Mouse (Mus musculus): Measurements from ENCODE around the gene Ttc38. TPM values are rescaled to one million over a fixed set of nuclear protein-coding genes. Genes with fewer than 3 reads are reported as not detected.
"Not testable (repeated sequence)": the region's sequence is repeated elsewhere in the genome, so short reads cannot be mapped to it uniquely, and the experiment has no call there.

The Ttc38 gene
- total RNA-seq, 4 experiments from 2014 or later = 19.6 to 26.5 (median 23.1) TPM

DNA sequence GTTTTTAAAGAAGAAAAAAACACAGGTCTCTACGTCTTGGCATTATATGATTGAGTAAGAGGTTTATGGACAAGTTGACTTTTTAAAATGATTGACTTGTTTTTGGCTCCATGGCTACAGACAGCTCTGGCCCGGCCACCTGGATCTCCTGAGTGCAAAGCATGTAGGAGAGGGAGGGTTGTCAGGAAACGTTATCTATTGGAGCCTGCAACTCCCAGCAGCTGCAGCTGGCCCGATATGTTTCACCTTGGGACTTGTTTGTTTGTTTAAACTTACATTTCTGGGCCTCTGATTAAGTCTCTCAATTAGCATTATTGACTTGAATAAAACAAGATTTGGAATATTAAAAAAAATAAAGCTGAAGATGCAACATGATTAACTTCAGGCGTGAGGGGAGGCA is 5.4 kb upstream of the Ttc38 start:
- DNase-seq = no peak

DNA sequence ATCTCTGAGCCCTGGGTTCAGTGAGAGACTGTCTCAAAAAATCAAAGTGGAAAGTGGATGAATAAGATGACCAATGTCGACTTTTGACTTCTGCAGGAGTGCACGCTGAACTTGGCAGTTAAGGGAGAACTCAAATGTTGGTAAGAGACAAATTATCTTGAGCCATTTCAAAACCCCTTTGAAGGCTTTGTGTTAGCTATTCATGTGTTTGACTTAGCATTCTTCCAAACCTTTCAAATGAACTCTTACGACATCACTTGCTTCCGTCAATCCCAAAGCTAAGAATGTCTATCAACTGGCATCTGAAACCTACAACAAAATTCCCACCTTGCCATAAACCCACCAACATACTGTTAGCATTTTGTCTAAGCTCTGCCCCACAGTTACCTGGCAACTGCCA is 4.0 kb upstream of the Ttc38 start:
- DNase-seq = no peak

DNA sequence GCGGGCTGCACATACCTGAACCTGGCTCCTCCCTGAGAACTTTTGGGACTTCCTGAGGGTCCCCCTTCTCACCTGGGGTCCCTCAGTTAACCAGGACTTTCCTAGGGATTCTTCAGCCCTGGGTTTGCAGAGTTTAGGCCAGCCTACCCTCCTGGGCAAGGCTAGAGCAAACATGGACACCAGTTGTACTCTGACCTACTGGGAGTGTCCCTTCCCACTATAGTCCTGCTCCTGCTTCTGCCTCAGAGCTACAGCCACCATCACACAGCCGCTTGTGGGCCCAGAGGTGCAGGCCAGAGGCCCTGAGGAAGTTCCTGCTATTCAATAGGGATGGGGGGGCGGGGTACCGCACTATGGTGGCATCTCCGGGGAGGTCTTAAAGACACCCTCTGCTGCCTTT is 2.6 kb upstream of the Ttc38 start:
- no peak for DNase-seq

DNA sequence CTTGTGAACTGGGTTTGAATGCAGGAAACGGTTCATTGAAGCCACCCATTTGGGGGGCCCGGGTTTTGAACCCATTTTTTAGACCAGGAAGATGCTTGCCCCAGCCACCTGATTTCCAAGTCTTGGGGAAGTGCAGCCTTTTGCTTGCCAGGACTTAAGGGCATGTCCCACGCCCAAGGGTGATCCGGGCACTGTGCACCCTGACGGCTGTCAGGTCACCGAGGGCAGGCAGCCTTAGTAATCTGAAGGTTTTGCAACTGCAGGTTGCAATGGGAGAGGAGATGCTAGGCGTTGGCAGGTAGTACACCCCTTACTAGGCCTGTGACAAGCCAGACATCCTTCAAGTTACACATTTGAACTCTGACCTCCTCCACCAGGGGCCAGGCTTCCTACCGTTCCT is 493 bp downstream of the Ttc38 start:
- no peak for DNase-seq

DNA sequence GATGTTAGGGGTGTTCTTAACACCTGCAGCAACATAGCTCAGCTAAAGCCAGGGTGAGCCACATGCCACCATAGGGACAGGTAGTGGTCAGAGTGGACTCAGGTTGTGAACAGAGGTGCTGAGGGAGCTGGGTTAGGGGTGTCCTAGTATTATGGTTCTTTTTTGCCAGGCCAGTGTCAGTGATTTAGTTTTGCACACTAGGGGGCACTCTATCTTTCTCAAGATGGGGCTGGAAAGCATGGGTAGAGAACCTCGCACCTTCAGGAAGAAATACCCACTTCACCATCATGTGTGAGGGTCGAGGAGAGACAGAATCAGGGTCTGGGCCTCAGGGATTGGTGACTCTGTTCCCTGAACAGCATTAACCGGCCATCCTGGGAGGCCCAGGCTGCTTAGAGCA is 3.2 kb downstream of the Ttc38 start:
- DNase-seq = no peak

DNA sequence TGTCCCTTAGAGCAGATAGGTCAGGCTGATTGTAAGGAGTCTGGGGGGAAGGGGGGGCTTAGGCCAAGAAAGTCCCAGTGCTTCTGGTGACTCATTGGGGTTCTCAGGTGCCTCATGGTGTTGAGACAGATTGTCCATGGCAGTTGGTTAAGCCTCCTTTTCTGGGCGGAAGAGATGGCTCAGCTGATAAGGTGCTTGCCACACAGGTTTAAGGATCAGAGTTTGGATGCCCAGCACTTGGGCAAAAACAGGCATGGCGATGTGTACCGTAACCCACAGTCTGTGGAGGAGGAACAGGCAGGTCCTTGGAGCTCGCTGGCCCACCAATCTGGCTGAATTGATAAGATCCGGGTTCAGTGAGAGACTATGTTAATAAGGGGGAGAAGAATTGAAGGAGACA is 4.8 kb downstream of the Ttc38 start:
- no peak for DNase-seq

DNA sequence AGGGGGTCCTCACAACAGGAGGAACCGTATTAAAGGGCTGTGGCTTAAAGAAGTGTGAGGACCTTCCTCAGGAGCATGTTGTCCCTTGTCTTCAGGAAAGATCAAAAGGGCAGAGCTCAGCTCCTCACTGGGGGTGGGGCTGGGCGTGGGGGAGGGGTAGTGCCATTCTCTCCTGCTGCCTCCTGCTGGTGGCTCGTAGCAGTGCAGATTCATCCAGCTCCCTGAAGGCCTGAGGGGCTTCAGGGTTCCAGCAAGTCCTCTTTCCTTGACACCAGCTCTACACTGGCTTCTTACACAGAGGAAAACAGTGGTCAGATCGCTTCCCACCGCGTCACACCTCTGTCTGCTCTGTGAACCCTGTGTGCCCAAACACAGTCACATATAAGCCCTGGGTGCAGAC is 8.9 kb downstream of the Ttc38 start:
- DNase-seq = no peak

DNA sequence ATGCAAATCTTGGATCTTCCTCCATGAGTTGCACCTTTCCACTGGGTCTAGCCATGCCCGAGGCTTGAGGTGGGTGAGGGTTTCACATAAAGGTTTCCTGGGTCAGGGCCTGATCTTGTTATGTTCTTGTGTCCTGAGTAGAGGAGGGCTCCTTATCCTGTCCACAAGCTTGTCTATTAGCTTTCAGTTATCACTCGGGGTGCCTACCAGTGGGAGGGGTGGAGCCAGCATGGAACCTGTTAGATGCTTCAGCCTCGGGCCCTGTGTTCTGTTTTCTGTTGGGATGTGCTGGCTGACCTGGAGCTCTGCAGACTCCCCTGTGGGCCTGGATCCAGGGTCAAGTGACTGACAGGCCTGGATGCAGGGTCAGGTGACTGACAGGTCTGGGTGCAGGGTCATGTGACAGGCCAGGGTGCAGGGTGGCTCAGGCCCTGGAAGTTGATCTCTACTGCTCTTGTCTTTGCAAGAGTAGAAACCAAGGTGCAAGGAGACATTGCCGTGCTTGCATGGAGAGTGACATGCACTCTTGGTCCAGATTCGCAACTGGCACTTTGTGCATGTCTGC is 9.8 kb downstream of the Ttc38 start:
- no peak for DNase-seq

DNA sequence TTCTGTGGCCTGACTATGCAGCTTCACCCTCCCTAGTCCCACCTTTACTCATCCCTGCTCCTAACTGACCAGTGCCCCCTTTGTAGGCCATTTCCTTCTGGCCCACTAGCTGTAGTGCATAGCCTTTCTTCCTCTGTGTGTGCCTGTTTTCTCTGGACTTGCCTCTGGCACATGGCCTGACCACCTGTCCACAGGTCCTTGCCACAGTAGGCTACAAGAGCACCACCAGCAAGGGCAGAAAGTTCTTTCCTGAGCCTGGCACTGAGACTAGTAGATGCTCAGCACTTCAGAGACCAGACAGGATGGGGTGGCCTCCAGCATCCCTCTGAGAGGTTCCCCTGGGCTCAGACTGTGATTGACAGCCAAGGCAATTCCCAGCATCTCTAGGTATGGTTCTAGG is 13.0 kb downstream of the Ttc38 start:
- no peak for DNase-seq

DNA sequence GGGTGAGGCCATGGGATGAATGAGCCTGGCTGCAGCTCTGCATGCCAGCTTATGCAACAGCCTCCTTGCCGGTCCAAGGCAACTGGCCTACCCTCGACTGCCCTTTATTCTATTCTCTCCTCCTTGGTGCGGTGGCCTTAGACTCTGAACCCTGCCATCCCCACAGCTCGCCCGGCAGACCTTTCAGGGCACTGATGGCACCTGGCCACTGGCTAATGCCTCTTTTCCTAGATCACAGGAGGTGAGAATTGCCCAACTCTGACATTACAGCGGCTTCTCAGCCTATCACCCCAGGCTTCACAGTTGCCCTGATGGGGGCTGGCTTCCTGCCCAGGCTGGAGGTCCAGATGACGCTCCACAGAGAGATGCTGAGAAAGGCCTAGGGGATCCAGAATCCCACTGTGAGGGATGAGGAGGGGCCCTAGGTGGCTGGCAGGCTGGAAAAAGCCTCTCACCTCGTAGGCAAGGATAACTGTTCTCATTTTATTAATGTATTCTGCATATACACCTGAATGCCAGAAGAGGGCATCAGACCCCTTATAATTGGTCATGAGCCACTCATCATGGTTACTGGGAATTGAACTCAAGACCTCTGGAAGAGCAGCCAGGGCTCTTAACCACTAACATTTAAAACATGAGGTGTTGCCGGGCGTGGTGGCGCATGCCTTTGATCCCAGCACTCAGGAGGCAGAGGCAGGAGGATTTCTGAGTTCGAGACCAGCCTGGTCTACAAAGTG is 19.7 kb downstream of the Ttc38 start:
- DNase-seq = no peak

DNA sequence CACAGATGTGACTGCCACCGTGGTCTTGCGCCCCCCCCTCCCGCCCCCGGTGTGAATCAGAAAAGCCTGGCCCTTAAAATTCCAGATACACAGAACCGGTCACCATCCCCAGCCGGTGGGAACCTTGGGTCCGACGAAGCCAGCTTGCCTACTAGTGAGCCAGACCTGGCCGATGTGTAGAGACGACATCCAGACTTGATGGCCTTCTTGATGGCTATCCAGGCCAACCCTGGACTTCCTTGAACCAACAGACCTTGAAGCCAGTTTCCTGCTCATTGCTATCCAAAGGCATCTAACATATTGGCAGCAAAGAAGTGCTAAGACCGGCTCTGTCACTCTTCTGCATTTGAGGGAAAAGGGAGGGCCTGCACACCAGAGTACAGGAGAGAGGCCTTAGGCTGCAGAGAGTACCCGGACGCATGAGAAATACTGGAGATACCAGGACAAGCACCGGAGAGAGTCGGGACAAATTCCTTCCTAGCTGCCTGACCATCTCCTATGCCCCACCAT is 26.9 kb downstream of the Ttc38 start:
- no peak for DNase-seq

DNA sequence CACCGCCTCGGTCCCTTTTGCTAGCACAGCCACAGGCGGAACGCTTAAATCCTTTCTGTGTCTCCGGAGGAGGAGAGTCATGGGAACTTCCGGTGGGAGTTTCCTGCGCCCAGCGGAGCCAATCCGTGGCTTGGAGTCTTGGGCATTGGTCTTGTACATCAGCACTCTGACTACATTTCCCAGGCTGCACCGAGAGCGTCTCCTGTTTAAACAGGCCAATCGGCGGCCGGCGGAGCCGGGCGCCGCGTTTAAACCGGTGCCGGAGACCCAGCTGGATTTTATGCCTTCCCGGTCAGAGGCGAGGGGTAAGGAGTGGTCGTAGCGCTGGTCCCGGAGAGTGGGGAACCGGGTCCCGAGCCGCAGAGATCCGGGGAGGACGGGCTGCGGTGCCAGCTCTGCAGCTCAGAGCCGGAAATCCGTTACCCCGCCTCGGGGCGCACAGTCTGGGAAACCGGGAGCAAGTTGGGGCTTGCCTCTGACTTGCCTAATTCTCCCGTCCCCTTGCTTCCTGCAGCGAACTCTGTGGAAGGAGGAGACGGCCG is 27.5 kb downstream of the Ttc38 start, which contains the start of gene Gtse1:
Gtse1 (plus strand) TSS at position 256 of the 542 bp plus-strand sequence.
- peak; percentile 94 for DNase-seq

DNA sequence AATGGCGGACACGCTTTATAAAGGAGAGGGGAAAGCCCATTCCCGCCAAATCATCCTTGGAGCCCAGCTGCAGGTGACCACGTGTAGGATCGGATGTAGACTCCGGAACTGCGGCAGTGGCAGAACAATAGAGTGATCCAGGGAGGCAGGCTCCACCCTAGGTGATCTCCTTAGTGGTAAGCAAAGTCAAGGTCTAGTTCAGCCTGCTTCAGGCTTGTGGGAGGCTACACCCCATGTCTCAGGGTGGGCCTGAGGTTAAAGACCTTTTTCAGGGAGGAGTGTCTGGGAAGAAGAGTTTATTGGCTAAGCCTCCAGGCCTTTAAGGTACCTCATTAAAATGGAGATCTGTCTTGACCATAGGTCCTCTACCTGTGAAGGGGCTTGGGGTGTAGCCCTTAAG is 33.8 kb downstream of the Ttc38 start:
- not testable (repeated sequence) for DNase-seq

DNA sequence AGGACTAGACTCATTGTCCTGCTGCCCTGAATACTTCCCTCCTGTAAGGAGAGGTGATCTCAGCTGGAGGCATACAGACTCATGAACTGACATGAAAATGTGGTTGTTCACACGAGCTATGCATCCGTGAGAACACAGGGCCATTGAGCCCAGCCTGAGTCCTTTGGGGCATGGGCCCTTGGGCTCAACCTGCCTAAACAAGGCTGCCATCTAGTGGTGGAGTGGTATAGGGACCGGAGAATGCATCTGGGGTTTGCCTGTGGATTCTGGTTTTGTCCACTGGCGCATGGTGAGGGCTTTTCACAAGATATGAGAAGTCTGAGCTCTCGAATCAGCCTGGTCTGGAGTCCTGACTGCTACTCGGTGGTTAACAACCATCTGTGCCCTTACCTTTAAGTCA is 35.6 kb downstream of the Ttc38 start:
- peak; percentile 50 for DNase-seq

DNA sequence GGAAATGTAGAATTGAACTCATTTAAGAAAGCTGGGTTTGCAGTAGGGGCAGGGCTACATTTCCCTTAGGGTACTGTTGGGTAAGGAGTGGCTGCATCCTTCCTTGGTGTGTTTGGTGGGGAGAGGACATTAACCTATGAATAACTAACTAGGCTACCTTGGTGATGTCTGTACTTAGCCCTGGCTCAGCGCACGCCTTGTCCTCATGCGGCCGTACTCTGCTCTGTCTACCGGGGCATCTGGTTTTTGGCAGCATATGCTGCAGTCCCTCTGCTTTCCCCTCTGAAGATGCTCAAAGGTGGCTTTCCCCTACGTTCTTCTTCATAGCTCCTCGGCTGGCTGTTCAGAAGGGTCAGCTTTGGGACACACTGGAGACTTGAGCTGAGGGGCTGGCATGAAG is 45.2 kb downstream of the Ttc38 start:
- DNase-seq = no peak

DNA sequence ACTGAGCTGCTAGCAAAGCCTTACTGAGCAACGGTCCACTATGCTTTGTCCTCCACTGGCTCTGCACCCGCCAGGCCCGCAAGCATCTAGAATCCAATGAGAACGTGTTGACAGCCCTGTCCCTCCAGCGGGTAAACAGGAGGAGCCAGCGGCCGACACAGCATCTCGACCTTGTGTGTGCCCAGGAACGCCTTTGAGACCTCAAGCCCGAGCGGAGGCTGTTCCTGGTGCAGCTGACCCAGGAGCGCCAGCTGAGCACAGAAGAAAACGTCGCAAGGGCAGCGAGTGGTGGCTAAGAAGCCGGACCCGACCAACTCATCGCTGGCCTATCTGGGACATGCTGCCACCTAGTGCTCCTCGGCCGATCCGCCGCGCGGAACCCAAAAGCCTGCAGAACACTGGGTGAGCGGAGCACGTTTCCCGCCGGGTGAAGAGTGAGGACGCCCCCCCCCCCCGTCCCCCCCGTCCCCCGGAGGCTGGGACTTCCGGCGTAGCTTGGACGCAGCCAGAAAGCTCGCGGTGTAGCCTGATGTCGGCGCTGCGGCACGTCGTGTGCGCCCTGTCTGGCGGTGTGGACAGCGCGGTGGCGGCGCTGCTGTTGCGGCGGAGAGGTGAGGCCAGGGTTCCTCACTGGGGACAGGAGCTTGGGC is 46.9 kb downstream of the Ttc38 start, which contains the start of gene Trmu:
Trmu (plus strand) TSS at position 465 of the 650 bp plus-strand sequence.
- DNase-seq = peak; percentile 88

DNA sequence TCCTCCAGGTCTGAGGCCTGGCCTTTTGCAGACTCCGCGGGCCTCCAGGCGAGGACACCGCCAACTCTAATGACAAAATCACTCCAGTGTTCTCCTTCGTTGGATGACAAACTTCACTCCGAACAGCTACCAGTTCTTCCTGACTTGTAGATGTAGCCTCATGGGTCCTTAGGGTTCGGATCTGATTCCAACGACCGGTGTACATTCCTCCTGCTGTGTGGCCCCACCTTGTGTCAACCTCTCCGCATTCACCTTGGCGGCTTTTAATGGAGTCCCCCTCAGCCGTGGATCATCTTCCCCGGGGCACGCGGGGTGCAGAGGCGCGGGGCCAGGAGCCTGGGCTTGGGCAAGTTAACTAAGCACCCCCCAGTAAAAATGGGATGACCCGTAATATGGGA is 47.4 kb downstream of the Ttc38 start:
- DNase-seq = no peak

DNA sequence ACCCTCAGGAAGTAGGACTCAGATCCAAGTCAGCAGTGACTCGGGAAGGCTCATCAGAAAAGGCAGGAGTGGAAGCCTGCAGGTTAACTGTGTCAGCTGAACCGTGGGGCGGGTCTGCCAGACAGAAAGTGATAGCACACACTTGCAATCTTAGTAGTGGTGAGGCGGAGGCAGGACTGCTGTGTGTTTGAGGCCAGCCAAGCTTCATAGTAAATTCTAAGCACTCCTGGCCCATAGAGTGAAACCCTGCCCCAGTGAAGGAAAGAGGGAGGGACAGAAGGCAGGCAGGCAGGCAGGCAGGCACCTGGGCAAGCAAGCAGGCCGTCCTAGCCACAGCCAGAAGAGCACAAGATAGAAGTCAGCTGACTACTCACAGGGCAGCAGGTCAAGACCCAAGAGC is 53.5 kb downstream of the Ttc38 start:
- no peak for DNase-seq

DNA sequence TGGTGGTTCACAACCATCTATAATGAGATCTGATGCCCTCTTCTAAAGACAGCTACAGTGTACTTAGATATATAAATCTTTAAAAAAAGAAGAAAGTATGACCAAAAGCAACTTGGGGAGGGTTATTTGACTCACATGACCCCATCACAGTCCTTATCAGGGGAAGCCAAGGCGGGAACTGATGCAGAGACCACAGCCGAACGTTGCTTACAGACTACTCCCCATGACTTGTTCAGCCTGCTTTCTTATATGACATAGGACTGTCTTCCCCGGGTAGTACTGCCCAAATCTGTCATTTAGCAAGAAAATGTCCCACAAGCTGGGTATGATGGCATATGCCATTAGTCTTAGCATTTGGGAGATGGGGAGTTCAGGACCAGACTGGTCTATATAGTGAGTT is 57.1 kb downstream of the Ttc38 start:
- DNase-seq = no peak

DNA sequence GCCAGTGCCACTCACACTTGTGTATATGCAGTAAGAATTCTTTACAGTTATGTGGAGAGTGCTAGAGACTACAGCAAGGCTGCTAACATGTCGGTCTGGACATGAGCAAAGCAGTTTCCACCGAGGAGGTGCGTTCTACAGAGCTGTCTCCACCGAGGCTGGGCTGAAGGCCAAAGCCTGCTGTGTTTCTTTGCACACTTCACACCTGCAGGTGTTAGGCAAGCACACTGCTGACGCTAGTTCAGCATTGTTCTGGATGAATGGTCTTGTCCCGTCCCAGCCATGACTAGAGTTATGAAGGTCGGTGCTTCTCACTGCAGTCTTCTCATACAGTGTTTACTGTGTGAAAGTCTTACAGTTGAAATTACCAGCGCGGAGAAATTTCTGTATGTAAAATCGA is 59.9 kb downstream of the Ttc38 start:
- DNase-seq = no peak

DNA sequence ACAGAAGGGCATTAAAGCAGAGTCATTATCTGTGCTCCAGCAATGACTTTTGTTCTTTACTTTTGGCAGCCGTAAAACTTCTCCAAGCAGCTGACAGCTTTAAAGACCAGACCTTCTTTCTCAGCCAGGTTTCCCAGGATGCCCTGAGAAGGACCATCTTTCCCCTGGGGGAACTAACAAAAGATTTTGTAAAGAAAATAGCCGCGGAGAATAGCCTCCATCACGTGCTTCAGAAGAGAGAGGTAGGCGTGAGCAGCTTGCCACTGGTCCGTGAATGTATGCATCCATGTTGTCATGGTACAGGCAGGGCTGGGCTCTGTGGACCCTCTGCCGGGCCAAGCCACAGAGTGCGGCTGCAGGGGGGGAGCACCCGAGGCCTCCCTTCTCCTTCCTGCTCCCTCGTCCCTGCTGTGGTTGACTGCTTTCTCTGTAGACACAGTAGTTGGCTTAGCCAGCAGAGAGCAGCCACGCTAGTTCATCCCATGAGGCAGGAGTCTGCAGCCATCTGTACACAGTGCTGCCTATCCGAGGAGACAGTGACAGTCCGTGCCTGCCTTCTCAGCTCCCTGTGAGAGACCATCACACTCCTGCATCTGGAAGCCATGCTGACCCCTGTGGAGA is 60.5 kb downstream of the Ttc38 start:
- DNase-seq = no peak

DNA sequence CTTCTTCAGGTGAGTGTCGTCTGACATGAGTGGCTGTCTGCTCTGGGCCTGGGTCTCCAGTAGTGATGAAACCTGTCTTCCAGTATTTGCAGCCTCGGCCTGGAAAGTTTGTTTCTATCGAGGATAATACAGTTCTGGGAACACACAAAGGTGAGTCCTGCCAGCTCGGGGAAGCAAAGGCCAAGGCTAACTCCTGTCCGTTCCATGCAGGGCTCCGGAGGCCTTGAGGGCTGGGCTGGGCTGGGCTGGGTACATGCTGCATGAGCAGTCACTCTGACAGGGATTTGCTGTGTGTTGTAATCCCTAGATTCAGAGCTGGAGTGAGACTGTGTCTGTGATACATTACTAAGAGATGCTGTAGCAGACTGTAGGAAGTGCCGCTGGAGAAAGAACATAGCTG is 61.8 kb downstream of the Ttc38 start:
- DNase-seq = no peak

DNA sequence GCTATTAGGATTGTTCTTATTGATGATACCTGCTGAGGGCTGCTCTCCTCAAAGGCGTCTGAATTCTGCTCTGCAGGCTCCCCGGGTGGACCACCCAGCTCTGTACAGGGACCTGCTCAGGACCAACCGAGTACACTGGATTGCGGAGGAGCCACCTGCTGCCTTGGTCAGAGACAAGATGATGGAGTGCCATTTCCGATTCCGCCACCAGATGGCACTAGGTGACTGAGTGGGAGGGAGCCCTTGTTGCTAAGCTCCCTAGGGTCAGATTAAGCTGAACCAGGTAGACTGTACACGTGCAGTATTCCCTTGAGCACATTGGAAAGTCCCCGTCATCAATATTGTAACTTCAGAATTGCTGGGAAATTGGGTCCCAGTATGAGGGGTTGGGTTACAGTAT is 64.2 kb downstream of the Ttc38 start:
- DNase-seq = no peak

All from adrenal gland, adult 8-10 months (tissue).